Mouse (Mus musculus): ENCODE results near the gene Vav3. TPM values are rescaled to one million over a fixed set of nuclear protein-coding genes. Genes with fewer than 3 reads are reported as not detected.
A peak's percentile ranks its signal among the peaks of the same experiment; 100 is the strongest.

Vav3 gene
- polyA plus RNA-seq (2015; fragmentation: Nextera tagmentation; extraction: Ambion mirVana) = 13.8 and 15.6 TPM in 2 replicates

DNA sequence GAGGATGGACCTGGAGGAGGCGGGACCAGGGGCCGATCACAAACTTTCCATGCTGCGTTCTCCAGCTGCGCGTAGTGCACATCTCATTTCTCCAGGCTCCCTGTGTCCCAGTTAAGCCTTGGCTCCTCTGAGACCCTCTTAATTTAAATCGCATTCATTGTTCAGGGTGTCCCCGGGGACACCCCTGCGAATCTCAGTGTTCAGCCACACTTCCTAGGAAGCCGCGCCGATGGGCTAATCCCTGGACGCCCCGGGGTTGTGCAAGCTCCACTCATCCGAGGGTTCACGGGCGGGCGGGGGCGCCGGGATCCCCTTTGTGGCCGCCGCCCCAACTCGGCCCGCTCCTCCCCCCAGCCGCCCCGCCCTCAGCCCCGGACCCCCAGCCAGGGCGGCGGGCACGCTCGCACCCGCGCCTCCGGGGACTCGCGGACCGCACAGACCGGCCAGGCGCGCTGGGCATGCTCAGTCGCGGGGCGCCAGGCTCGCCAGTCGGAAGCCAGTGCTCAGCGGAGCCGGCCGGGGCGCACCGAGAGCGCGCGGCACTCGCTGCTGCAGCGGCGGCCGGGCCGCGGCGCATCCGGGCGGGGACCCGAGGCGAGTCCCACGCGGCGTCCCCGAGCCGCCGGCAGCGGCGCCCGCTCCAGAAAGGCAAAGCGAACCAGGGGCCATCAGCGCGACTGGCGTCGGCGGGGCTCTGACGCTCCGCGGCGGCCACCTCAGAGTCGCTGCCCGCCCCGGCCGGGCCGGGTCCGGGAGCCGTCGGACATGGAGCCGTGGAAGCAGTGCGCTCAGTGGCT, at the start of gene Vav3:
Gene Vav3, plus strand, starts transcription at position 380 of the 797 bp plus-strand sequence.
- under 1% methylated on average over 90 of the region's 92 CpGs for WGBS
- Histone ChIP-seq H3K4me1 (peaks cover 13% of the 10 kb centered on the region), H3K9me3 (no peaks in the 10 kb centered on the region), H3K36me3 (no peaks in the 10 kb centered on the region), H3K27ac (peak within 1 kb of the TSS; percentile 81), H3K27me3 (peaks cover 21% of the 10 kb centered on the region), H3K4me2 (peak within 1 kb of the TSS; percentile 90), H3K4me3 (peak within 1 kb of the TSS; percentile 69), H3K9ac (peak within 1 kb of the TSS; percentile 77)
- ATAC-seq (ENCODE audit: insufficient number of reproducible peaks, insufficient read depth, low FRiP score, low TSS enrichment, low read depth) = peak; percentile 78

DNA sequence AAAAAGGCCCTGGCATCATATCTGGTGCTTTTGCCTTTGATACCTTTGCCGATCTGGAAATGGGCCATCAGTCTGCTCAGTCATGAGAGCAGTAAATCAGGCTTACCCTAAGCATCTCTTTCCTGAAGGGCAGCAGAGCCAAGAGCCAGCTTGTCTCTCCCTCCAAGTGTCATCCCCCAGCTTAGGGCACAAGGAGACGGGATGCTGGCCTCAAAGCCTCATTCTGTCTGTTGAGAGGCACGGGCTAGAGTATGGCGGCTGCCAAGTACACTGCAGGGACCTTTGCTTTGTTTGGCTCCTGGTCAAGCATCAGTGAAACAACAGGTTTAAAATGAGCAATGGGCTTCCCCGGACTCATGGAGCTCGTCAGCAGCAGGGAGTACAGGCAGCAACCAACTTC, 41.6 kb upstream of the Vav3 start:
- Histone ChIP-seq H3K9ac (no peak overlapping the region), H3K27ac (no peak overlapping the region), H3K4me3 (no peak overlapping the region), H3K4me2 (no peak overlapping the region), H3K9me3 (no peaks in the 10 kb centered on the region), H3K27me3 (no peaks in the 10 kb centered on the region), H3K36me3 (no peaks in the 10 kb centered on the region), H3K4me1 (no peaks in the 10 kb centered on the region)
- WGBS = 59% methylated on average over 6 of the region's 6 CpGs
- ATAC-seq (ENCODE audit: insufficient number of reproducible peaks, insufficient read depth, low FRiP score, low TSS enrichment, low read depth) = no peak

DNA sequence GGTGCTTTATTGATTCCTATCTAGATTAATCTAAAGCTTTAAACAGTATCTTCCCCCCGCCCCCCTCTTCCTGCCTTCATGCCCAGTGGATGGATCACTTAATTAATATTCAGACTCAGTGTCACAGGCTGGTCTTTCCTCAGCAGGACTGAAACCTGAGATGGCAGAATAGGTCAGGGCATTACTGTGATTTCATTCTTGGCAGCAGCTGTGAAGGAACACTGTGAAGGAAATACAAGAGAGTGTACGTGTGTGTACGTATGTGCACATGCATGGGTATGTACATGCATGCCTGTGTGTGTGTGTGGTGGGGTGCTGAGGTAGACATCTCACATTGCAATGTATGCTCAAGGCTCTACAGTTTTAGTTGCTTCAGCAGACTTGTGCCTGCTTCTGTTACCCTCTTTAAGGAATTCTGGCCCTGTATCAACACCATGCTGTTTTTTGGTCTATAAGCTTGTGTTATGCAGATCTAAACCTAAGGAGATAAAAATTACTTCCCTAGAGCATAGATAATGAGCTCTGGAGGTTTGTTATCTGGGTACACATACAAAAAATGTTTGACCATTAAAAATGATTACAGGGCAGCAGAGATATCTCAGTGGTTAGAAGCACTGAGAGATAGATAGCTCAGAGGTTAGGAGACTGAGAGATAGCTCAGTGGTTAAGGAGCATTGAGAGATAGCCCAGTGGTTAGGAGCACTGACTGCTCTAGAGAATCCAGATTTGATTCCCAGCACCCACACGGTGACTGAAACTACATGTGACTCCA, 41.0 kb upstream of the Vav3 start:
- WGBS = 54% methylated on average over 4 of the region's 4 CpGs

DNA sequence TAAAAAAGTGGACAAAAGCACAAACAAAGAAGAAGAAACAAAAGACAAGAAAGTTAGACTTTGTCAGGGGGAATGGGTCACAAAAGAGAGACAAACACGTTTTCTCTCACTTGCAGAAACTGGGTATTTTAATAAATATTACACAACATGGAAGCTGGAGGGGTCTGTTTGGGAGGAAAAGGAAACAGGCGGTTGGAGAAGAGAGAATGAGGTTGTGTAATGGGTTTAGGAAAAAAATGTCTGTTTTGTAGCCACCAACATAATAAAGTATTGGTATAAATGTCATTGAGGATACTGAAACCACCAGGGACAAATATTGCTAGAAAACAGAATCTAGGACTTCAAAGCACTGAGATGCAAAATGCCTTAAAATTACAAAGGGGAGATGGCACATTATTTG, 38.4 kb upstream of the Vav3 start:
- H3K4me1 ChIP-seq = no peaks in the 10 kb centered on the region
- no peaks in the 10 kb centered on the region for H3K27me3 ChIP-seq
- H3K9ac ChIP-seq = no peak overlapping the region
- 73% methylated on average over 2 of the region's 2 CpGs for WGBS
- H3K4me2 ChIP-seq = no peak overlapping the region
- H3K36me3 ChIP-seq = no peaks in the 10 kb centered on the region
- no peak overlapping the region for H3K27ac ChIP-seq
- no peak overlapping the region for H3K4me3 ChIP-seq
- ATAC-seq (ENCODE audit: insufficient number of reproducible peaks, insufficient read depth, low FRiP score, low TSS enrichment, low read depth) = no peak
- no peaks in the 10 kb centered on the region for H3K9me3 ChIP-seq

More for the DNA sequence above, 41.0 kb upstream of the Vav3 start:
- no peaks in the 10 kb centered on the region for H3K36me3 ChIP-seq
- H3K27me3 ChIP-seq = no peaks in the 10 kb centered on the region
- no peak overlapping the region for H3K9ac ChIP-seq
- H3K4me1 ChIP-seq = no peaks in the 10 kb centered on the region
- ATAC-seq (ENCODE audit: insufficient number of reproducible peaks, insufficient read depth, low FRiP score, low TSS enrichment, low read depth) = no peak
- H3K9me3 ChIP-seq = no peaks in the 10 kb centered on the region
- H3K27ac ChIP-seq = no peak overlapping the region
- no peak overlapping the region for H3K4me3 ChIP-seq
- no peak overlapping the region for H3K4me2 ChIP-seq

DNA sequence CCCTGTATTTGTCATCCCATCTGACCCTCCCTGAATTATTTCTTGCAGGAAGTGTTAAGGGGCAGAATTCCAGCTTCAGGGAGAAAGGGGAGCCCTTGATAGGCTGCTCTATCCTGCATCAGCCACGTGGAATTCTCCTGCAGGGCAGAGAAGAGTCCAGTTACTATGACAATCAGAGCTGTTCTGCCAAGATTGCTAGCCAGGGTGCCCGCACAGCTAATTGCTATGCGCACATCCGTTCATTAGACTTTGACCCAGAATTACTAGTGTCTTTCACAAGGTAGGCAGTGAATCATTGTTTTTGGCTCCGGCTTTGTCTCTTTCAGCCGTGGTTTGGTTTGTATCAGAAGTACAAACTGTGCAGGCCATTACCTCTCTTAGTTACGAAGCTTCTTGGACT, 33.0 kb upstream of the Vav3 start:
- Histone ChIP-seq H3K27me3 (no peaks in the 10 kb centered on the region), H3K27ac (no peak overlapping the region), H3K4me1 (peaks cover 14% of the 10 kb centered on the region), H3K36me3 (no peaks in the 10 kb centered on the region), H3K4me3 (no peak overlapping the region), H3K9ac (no peak overlapping the region), H3K4me2 (no peak overlapping the region), H3K9me3 (no peaks in the 10 kb centered on the region)
- ATAC-seq (ENCODE audit: insufficient number of reproducible peaks, insufficient read depth, low FRiP score, low TSS enrichment, low read depth) = no peak
- WGBS = 54% methylated on average over 7 of the region's 7 CpGs

DNA sequence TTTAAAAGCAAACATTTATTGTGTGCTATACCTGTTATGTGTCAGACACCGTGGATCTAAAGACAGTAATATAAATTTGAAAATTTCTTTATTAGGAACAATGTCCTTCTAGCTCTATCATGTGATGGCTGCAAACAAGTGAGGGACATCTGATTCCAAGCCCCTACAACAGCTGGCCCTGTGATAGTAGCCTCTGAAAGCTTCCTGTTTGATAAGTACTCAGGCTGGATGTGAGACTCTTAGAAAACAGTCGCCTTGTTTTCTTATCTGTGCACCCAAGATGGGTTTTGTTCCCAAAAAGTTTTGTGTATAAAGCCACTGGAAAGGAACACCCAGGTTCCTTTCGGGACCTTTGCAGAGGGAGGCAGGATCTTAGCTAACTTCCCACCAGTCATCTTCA, 32.0 kb upstream of the Vav3 start:
- Histone ChIP-seq H3K36me3 (no peaks in the 10 kb centered on the region), H3K9ac (no peak overlapping the region), H3K27ac (no peak overlapping the region), H3K4me2 (no peak overlapping the region), H3K9me3 (no peaks in the 10 kb centered on the region), H3K27me3 (no peaks in the 10 kb centered on the region), H3K4me3 (no peak overlapping the region), H3K4me1 (peaks cover 17% of the 10 kb centered on the region)
- 64% methylated on average over 3 of the region's 3 CpGs for WGBS
- ATAC-seq (ENCODE audit: insufficient number of reproducible peaks, insufficient read depth, low FRiP score, low TSS enrichment, low read depth) = no peak

DNA sequence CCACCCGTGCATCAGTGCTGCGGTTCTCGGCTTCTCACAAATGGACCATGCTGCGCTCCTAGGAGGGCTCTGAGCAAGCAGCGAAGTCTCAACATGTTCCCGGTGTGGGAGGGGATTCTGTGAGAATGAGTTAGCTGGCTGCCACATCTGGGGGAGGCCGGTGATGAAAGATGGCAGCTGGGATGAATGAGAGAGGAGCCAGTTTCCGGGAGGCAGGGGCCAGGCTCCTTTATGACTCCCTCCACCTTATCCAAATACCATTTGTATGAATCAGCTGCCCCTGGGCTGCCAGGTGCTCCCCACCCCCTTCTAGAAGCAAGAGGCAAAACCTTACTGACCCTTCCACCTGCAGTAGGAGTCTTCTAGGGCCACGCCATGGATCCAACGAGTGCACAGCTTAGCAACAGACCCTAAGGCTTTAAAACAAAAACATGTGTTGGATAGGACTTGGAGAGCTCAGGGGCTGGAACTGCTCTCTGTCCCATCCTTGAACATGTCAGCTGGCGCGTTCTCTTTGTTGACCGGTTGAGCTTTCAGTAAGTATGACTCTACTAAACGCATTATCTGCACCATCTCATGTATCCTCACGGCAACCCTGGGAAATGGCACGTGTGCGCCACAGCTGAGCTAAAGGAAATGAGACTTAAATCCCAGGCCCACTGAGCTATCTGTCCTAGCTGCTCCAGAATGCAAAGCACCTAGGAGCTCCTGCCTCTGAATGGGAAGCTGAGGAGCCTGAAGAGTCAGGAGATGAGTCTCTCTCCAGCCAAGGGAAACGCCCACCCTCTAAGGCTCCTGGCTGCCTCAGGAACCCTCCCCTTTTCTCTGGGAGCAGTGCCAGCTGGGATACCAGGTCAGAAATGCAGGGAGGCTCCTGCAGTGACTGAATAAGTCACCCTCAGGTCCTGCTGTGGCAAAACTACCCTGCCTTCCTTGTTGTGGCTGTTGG, 30.9 kb upstream of the Vav3 start:
- Histone ChIP-seq H3K4me2 (no peak overlapping the region), H3K4me3 (no peak overlapping the region), H3K36me3 (no peaks in the 10 kb centered on the region), H3K9me3 (no peaks in the 10 kb centered on the region), H3K27ac (peak overlapping the region; percentile 18; the same call in 1 of the 2 replicates), H3K4me1 (peaks cover 18% of the 10 kb centered on the region), H3K9ac (no peak overlapping the region), H3K27me3 (no peaks in the 10 kb centered on the region)
- WGBS = 66% methylated on average over 18 of the region's 18 CpGs
- no peak for ATAC-seq (ENCODE audit: insufficient number of reproducible peaks, insufficient read depth, low FRiP score, low TSS enrichment, low read depth)

DNA sequence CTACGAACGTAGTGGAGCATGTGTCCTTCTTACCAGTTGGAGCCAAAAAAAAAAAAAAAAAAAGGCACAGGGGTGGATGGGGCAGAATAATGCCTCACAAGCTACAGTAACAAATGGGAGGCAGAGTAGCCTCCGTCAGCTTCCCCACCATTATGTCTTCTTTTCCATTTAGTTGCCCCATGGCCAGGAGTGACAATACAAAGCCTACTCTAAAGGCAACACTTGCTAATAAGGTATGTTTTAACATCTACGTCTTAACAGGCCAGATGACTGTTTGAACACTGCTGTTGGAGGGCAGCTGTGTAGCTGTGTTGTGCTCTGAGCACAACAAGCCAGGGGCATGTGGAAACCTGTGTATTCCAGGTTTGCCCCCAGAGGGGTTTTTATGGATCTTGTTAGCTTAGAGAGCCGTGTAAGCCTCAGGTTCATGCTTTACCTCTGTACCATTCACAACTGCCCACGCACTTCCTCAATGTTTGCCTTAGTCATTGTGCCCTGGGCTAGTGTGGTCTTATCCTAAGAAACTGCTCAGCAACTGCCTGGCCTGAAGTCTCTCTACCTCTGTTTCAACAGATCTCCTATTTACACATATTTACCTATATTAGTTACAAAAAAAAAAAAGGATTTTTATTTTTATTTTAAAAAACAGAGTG, 29.2 kb upstream of the Vav3 start:
- no peak overlapping the region for H3K9ac ChIP-seq
- no peaks in the 10 kb centered on the region for H3K27me3 ChIP-seq
- H3K27ac ChIP-seq = no peak overlapping the region
- H3K4me3 ChIP-seq = no peak overlapping the region
- H3K9me3 ChIP-seq = no peaks in the 10 kb centered on the region
- H3K4me1 ChIP-seq = peaks cover 18% of the 10 kb centered on the region
- no peak for ATAC-seq (ENCODE audit: insufficient number of reproducible peaks, insufficient read depth, low FRiP score, low TSS enrichment, low read depth)
- no peaks in the 10 kb centered on the region for H3K36me3 ChIP-seq
- H3K4me2 ChIP-seq = no peak overlapping the region
- WGBS = 76% methylated on average over 6 of the region's 6 CpGs

DNA sequence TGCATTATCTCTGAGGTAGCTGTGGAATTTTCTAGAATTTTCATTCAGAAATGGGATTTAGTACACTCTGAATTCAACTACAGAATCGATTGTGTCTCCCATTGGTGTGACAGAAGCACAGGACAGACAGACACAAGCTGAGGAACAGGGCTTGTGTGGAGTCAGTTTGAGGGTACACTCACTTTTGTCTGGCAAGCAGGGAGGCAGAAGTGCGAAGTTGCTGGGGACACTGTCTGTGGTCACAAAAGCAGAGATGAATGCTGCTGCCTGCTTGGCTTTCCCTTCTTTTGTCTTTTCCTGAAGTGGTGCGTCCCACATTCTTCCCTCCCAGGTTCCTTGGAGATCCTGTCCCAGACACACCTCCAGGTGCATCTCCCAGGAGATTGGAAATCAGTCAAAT, 28.6 kb upstream of the Vav3 start:
- 77% methylated on average over 3 of the region's 3 CpGs for WGBS
- Histone ChIP-seq H3K4me1 (peaks cover 18% of the 10 kb centered on the region), H3K27ac (no peak overlapping the region), H3K36me3 (no peaks in the 10 kb centered on the region), H3K9me3 (no peaks in the 10 kb centered on the region), H3K9ac (no peak overlapping the region), H3K4me2 (no peak overlapping the region), H3K27me3 (no peaks in the 10 kb centered on the region), H3K4me3 (no peak overlapping the region)
- ATAC-seq (ENCODE audit: insufficient number of reproducible peaks, insufficient read depth, low FRiP score, low TSS enrichment, low read depth) = no peak

DNA sequence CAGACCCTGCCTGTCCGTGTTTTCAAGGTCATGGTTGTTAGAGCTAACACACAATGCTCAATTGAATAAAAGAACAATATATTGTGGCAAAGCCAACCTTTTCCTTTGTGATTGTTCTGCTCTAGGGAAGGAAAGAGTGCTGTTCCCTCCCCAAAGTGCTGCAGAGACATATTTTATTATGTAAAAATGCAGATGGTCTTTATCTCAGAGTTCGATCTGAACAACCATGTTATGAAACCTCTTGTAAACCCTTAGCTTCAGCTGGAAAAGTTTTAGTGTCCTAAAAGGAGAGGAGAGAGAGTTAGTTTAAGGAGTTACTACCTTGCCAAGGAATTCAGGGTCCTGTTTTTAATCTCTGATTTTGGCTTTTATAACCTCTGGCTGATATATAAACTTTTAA, 27.0 kb upstream of the Vav3 start:
- 41% methylated on average over 2 of the region's 2 CpGs for WGBS
- Histone ChIP-seq H3K4me1 (peaks cover 18% of the 10 kb centered on the region), H3K27ac (no peak overlapping the region), H3K9ac (no peak overlapping the region), H3K4me2 (no peak overlapping the region), H3K36me3 (no peaks in the 10 kb centered on the region), H3K9me3 (no peaks in the 10 kb centered on the region), H3K4me3 (no peak overlapping the region), H3K27me3 (no peaks in the 10 kb centered on the region)
- no peak for ATAC-seq (ENCODE audit: insufficient number of reproducible peaks, insufficient read depth, low FRiP score, low TSS enrichment, low read depth)

DNA sequence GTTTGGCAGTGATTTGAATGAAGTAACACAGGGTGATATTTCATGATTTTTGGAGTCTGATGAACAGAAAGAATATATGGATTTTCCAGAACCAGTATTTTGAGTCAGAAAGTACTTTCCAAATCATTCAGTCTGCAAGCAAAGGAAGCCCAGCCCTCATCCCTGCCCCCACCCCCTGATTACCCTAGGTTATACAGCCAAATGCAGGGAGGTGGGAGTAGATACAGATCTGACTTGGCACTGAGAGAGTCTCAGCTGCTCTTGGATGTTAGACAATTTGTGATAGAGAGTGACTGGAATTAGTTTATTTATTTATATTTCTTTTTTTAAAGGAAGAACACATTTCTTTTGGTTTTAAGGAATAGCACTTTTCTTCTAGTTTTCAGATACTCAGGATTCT, 18.2 kb upstream of the Vav3 start:
- Histone ChIP-seq H3K4me3 (no peak overlapping the region), H3K9ac (no peak overlapping the region), H3K4me1 (no peaks in the 10 kb centered on the region), H3K36me3 (no peaks in the 10 kb centered on the region), H3K27ac (no peak overlapping the region), H3K27me3 (no peaks in the 10 kb centered on the region), H3K9me3 (no peaks in the 10 kb centered on the region), H3K4me2 (no peak overlapping the region)
- no peak for ATAC-seq (ENCODE audit: insufficient number of reproducible peaks, insufficient read depth, low FRiP score, low TSS enrichment, low read depth)
